Mouse (Mus musculus) adrenal gland, postnatal 10 days (tissue): ENCODE data around the gene Slc4a1ap. TPM values are rescaled to one million over a fixed set of nuclear protein-coding genes. Genes with fewer than 3 reads are reported as not detected.
"Not testable (repeated sequence)": the region's sequence is repeated elsewhere in the genome, so short reads cannot be mapped to it uniquely, and the experiment has no call there.

Experiments used
- DNase-seq: peaks from one replicate; pipeline ENCODE4 v3.0.0; 2021; ENCODE audit warnings: mixed read lengths
- total RNA-seq, 2 experiments: library from RNA; stranded (reverse); gene quantifications; 2 replicates each; pipeline ENCODE4 v1.2.3; 2021

Gene Slc4a1ap
- total RNA-seq, 2 experiments from 2014 or later: 27.9 to 28.5 TPM

DNA sequence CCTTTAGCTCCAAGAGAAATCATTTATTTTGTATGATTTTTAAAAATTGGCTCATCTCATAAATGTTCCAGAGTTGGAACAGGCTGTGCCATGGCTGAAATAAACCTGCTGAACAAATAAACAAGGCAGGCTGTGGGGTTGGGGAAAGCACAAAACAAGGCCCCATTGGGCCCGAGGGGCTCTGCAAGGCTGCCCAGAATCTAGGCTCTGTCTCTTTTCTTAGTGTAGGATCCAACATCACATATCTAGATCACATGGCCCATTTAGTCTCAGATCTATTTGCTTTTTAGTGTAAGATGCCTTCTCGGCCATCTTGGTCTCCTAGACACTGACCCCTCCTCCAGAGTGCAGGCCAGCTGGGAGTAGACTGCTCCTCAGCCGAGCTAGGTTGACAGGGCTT, 39.7 kb downstream of the Slc4a1ap start:
- DNase-seq: no peak

DNA sequence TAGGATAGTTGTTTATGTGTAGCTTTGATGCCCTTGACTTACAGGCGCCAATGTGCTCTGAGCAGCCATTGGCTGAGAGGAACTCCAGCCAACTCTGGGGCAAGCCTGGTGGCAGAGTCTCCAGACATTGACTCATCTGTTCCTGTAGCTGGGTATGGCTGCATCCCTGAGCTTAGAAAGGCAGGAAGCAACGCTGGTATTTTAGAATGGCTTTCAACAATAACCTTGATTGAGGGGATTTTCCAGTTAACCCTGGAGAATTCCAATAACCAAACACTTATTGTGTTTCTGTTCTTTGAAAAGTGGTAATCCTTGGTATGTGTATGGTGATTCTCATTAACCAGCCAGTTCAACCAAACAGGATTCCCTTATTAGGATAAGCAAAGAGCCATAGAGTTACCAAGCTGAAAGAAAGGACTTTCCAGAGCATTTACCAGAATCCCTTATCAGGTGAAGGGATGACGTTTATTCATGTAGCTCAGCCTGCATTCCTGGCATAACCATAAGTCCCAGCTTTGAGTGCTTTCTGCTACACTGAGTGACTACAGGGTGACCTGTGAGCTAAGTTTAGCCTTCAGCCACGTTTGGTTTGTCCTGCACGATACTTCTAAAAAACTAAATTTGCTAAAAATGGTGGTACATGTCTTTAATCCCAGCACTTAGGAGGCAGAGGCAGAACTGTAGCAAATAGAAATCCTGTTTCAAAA, 41.3 kb downstream of the Slc4a1ap start:
- DNase-seq: no peak

DNA sequence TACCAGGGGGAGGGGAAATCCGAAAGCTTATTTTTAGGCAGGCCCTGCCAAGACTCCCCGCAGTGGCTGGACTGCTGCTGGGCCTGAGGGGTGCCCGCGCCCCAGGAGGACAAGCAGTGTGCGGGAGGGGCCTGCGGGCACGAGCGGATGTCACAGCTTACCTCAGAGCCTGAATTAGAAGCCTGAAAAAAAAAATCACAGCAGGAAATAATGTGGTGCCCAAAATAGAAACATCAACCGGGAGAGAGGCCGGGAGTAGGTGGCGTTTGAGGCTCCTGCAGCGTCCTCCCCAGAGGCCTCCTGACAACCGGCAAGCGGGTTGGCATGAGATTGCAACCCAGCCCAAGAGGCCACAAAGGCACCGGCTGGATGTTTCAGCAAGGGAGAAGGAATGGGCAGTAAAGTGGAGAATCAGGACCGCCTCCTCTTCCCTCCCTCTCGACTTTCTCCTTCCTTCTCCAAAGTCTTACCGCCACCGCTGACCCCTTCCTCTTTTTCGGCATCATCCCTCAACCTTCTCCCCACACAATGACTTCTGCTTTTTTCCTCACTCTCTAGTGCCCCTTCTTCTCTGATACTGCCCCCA, 44.3 kb downstream of the Slc4a1ap start:
- DNase-seq: peak; percentile 76

DNA sequence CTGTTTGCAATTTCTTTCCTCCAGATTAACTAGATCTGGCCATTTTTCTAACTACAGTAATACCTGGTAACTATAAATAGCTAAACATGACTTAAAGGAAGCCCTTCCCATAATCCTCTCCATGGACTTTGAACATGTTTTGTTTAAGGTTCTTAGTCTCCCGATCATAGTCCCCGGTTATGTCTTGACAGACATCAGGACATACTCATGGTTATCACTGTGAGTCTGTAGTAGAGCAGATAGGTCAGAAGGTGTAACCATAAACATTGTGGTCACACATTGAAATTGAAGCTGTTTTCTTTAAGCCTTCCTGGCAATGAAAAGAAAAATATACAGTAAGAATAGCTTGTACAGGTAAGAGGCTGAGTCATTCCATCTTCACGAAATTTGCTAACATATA, 46.9 kb downstream of the Slc4a1ap start:
- no peak for DNase-seq

DNA sequence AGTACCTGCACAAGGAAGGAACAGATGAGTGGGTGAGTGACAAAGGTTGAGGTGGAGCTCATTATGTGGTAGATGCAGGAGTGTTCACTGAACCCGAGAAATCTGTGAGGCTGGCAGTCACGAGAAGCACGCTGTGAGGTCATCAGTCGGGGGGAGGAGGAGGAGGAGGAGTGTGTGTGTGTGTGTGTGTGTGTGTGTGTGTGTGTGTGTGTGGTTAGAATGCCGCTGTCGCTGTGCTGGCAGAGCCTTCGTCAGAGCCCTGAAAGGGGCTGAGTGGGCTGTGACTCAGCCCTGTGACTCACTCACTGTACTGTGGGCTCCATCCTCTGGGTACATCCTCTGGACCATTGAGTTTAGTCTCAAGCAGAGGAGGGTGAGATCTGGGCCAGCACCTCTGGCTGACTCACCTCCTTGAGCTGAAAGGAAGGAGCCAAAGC, 49.8 kb downstream of the Slc4a1ap start:
- DNase-seq: peak; percentile 73

DNA sequence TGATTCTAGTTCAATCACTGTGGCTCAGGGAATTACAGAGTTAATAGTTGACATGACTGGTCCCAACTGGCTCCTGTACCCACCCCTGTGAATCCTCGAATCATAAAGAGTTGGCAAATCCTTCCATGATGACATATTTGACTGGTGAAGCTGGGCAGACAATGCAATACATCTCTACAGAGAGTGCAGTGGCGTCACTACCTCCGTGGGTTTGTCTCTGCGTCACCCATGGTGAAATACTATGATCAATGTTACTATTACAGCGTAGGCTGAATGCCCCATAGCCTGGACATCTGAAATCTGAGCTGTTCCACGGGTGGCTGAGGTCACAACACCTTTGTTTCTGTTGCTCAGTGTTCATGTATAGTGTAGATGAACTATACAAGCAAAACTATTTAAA, 54.5 kb downstream of the Slc4a1ap start:
- DNase-seq: no peak

DNA sequence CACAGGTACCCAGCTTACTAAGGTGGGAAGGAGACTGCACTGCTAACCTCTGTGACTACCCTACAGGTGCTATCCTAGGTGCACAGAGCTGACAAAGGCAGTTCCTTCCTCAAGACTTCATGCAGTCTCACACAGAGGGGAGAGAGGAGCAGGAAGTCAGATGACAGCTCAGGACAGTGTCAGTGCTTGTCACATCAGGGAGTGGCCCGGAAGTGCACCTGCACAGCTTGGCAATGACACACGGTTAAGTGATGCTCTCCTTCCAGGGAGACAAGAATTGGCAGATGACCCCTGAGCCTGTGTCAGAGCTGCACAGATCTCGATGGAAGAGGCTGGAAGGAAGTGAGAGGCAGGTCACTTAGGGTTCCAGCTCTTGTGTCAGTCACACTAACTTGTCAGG, 55.1 kb downstream of the Slc4a1ap start:
- DNase-seq: no peak

DNA sequence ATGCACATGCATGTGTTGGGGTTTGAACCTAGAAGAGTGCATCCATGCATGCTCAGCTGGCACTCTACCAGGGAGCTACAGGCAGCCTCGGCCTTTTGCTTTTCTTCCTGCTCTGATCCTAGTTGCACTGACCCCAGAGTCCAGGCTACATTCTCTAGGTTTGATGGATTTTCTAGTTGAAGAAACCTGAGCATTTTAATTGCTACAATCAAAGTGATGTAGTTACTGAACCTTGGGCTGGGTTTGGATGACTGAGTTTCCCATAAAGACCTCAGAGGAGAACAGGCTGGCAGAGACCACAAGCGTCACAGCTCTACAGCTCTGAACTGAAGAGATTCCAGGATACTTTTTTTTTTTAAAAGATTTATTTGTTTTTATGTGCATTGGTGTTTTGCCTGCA, 56.5 kb downstream of the Slc4a1ap start:
- DNase-seq: no peak

DNA sequence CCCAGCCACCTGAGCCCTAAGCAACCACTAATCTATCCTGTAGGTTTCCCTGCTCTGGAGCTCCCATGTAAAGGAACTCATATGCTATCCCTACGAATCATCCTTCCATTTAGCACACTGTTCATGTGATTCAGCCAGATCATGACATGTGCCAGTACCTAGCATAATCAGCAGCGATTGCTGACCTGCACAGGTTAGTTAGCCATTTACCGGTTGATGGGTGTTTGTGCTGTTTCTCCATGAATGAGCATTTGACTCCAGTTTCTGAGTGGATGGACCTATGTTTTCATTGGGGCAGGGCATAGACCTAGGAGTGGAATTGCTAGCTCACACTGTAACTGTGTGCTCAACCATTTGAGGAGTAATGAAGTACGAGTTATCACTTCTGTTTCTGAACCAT, 58.7 kb downstream of the Slc4a1ap start:
- no peak for DNase-seq

DNA sequence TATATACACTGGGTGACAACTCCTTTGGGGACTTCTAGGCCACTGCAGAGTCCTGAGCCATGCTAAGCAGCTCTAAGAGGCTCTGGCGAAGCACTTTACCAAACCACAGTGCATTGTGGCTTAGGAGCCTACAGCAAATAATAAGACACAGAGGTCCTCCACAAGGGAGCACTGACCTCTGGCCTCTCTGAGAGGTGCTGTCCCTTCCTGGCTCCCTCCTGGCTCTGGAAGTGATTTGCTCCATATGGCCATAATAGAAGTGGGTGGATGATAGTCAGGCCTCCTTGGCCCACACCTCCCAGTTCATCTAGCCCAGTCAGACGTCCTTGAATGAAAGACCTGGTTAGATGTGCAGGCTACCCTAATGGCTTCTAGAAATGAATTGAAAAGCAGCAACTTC, 61.2 kb downstream of the Slc4a1ap start:
- no peak for DNase-seq

DNA sequence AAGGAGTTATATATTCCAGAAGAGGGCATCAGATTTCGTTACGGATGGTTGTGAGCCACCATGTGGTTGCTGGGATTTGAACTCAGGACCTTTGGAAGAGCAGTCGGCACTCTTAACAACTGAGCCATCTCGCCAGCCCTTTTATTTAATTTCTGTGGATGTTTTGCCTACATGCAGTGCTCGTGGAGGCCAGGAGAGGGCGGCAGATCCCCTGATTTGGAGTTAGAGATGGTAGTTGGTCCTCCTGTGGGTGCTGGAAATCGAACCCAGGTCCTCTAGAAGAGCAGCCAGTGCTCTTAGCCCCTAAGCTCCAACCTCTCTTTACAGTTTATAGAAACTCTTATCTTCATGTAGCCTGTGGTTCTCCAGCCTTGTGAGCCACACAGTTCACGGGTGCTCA, 61.9 kb downstream of the Slc4a1ap start:
- DNase-seq: not testable (repeated sequence)

DNA sequence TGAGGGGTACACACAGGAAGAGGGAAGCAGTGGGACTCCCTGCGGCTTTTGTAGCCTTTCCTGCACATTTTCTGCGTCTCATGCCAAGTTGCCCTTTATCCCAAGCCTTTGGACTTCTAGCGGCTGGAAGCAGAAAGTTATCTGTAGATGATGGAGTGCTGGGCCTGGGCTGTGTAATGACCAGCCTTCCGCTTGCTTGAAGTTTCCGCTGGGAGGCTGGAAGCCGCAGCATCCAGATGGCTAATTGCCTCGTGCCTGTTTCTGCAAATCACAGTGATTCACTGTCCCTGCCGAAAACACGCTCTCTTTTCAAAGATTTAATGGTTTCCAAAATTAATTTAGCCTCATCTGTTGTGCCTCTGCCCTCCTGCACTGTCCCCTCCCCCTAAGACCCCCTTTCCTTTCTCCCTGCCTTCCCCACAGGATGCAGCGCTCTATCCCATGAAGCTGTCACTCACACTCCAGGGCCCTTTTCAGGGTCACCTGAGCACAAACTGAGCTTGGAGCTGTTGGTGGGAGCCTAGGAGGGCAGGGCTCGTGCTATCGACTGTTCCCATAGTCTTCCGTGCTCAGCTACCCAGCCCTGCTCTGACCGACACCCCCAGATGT, 63.0 kb downstream of the Slc4a1ap start:
- no peak for DNase-seq

DNA sequence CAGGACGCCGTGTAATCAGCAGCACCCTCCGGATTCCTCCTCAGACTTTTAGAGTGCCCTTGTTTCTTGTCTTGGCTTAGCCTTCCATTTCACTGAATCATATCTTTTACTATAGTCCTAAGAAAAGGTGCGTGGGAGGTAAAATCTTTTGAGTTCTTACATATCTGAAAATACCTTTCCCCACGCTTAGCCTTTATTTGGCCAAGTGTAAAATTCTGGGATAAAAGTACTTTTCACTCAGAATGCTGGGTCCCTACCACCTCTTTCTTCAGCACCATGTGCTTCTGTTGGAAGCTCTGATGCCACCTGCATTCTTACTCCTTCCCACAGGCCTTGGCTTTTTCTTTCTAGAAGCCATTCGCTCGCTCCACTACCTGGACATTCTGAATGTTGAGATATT, 64.3 kb downstream of the Slc4a1ap start:
- no peak for DNase-seq

DNA sequence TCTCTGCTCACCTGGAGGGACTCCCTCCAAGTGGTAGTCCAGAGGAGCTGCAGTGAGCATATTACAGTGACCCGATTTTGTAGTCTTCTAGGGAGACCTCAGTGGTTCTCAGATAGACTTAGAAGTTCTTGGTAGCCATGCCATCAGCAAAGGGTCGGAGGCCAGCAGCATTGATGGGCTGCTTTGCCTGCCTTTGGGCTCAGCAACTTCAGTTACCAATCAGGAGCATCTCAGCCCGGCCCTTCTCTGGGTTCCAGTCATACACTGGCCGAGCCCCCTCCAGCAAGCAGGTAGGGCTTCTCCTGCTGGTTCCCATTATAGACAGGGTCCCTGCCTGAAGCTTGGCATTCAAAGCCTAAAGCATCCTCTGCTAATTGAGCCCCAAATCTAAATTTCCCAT, 69.1 kb downstream of the Slc4a1ap start:
- DNase-seq: no peak

DNA sequence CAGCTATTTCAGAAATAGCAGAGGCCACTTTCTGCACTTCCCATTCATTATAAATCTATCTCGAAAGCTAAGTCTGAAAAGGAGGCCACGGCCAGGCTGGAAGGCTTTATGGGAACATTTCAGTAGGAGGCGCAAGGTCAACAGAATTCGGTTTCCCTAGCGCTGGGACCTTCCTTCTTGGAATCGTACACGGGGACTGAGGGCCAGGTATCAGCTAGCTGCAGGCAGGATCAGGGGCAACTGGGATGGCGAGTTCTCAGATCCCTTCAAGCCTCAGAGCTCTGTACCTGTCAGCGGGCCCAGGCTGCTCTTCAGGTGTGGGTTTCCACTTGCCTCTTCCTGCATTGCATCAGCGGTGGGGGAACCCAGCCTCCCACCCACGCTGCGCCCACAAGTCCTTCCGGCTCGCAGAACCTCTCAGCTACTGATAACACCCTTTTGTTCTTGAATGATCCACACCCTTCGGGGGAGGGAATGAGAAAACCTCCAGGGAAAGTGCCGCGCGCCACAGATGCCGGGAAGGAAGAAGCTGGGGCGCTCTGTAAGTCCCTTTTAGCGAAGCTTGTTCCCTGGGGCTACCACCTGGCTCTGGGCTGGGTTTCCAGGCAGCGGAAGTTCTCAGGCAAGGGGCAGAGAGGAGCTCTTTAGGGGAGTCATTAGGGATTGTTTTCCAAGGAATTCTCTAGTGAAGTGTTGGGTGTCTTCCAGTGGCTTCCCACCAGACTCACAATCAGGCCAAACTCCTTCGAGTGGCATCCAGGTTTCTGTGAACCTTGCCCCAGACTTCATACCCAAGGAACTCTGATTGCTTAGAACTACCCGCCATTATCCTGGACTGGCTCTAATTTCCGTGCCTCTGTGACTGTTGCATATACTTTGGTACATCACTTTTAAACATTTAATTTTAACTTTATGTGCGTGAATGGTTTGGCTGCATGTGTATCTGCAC, 70.0 kb downstream of the Slc4a1ap start, which contains the start of gene Mrpl33:
Gene Mrpl33 (plus strand): TSS at position 455 of the 949 bp plus-strand sequence.
- peak; percentile 68 for DNase-seq

DNA sequence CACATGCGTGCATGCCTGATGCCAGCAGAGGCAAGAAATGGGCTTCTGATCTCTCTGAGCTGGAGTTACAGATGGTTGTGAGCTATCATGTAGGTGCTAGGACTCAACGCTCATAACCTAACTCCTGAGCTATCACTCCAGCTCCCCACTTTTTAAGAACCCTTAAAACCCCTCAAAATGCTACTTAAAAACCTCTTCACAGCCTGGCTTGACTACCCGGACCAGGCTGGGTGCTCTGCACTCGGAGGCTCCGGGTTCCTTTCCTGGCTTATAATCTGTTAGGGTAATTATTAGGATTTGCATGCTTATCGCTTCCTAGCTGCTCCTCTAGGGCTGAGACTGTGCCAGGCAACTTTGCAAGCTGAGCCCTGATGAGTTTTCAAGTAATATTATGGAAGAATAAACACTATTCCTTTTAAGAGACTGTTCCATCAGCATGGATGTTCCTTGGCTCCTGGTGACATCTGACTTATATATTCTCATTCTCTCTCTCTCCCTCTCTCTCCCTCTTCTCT, 70.7 kb downstream of the Slc4a1ap start:
- DNase-seq: no peak

DNA sequence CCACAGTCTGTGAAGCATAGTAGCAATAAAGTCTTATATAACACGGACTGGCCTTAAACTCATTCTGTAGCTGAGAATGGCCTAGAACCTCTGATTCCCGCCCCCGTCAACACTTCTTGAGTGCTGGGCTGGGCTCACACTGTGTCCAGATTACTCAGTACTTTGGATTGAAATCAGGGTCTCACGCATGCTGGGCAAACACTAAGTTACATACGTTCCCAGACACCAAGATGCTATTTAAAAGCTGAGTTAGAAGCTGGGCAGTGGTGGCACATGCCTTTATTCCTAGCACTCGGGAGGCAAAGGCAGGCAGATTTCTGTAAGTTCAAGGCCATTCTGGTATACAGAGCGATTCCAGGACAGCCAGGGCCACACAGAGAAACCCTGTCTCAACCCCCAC, 71.3 kb downstream of the Slc4a1ap start:
- no peak for DNase-seq

DNA sequence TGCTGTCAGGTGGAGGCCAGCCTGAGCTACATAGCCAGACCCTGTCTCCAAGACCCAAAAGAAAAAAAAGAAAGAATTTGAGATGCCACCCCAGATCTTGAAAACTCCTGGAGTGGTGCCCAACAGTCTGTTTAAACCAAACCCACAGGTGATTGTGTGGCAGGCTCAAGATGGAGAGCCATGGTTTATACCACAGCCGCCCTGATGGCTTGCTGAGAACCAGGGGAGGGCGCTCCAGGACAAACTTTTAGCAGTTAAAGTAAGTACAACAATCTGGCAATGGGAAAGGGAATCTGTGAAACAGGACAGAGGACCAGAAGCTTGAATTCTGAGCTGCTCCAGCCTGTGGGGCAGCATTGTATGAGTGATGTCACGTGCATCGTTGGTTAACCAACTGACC, 71.8 kb downstream of the Slc4a1ap start:
- peak; percentile 62 for DNase-seq

DNA sequence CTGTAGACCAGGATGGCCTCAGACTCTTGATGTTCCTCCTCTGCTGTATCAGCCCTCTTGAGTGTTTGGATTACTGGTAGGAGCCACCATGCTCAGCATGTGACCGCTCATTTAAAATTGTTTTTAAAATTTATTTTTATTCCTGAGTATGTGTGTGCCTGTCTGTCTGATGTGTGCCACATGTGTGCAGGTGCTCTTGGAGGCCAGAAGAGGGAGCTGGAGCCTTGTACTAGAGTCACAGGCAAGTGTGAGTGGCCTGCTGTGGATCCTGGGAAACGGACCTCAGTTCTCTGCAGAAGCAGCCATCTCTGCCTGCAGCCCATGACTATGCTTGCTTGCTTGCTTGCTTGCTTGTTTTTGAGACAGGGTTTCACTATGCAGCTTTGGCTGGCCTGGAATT, 72.4 kb downstream of the Slc4a1ap start:
- DNase-seq: no peak

DNA sequence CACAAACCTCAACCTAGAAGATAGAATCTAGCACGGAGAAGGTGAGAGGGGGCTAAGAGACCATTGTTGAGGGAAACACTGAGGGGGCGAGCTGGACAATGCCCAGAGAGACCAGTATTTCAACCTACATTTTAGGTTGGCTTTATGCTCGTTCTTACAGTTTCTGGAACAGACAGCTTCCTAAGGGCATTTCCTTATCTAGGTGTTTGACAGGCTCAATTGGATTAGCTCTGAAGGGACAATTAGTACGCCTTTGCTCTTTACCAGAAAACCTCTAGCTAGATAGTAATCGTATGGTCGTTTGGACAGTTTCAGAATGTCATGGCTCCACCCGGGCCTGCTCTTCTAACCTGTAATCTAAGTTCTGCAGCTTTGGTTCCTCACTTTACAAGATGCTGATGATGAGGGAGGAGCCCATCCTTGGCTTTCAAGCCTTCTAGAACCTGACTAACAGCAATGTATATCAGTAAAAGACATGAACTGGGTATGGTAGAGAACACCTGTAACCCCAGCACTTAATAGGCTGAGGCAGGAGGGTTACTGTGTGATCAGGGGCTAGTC, 74.4 kb downstream of the Slc4a1ap start:
- no peak for DNase-seq

DNA sequence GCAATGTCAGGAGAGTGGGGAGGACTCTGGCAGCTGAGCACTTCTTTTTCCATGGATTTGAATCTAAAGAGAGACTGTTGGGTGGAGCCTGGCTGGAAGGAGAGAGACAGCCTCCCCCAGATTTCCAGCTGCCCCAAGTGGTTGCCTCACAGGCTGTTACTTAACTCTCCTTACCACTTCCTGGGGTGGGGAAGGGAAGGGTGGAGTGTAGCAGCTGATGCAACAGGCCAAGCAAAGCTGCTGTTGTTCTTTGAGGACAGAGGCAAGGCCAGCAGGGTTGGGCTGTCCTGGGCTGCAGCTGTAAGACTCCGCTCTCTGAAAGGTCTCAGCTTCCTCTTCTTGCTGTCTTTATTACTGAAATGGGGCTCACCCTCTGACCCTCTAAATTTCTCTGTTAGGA, 75.6 kb downstream of the Slc4a1ap start:
- peak; percentile 83 for DNase-seq

DNA sequence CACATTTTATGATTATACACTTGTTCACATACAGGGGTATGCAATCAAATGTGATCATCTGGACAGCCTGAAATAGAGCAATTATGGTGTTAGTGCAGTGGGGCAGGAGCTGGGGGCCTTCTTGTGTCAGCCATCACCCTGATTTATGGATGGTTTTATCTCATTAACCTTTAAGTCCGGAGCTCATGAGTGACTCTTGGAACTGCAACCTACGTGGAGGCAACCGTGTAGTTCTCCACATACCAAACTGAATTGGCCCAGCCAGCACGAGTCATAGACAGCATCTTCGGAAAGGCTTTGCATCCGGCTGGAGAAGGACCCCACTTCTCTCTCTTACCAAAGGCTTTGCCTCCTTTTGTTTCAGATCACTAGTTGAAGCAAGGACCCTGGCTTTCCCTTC, 77.0 kb downstream of the Slc4a1ap start:
- peak; percentile 40 for DNase-seq
